Mouse (Mus musculus) testis, adult 2 months (tissue): ENCODE measurements at regions not wholly inside any gene's neighbourhood (a gene's known extent, or its start where the extent isn't known, plus 50 kb on each side); places are given as distances from the start of the nearest gene placed in this dataset.

Experiments
- CTCF ChIP-seq: fragments of 200-500 bp; IDR thresholded peaks from 2 replicates; pipeline ENCODE4 v1.5.1; 2012; ENCODE audit warnings: low read depth, mild to moderate bottlenecking, inconsistent platforms, low read length, moderate library complexity; ENCODE audit not compliant: control insufficient read depth, insufficient read depth, insufficient replicate concordance
- POLR2A ChIP-seq: fragments of 200-500 bp; IDR thresholded peaks from 2 replicates; pipeline ENCODE4 v1.6.1; 2012; ENCODE audit warnings: low read depth, mild to moderate bottlenecking, inconsistent platforms, low read length, moderate library complexity; ENCODE audit not compliant: control insufficient read depth

DNA sequence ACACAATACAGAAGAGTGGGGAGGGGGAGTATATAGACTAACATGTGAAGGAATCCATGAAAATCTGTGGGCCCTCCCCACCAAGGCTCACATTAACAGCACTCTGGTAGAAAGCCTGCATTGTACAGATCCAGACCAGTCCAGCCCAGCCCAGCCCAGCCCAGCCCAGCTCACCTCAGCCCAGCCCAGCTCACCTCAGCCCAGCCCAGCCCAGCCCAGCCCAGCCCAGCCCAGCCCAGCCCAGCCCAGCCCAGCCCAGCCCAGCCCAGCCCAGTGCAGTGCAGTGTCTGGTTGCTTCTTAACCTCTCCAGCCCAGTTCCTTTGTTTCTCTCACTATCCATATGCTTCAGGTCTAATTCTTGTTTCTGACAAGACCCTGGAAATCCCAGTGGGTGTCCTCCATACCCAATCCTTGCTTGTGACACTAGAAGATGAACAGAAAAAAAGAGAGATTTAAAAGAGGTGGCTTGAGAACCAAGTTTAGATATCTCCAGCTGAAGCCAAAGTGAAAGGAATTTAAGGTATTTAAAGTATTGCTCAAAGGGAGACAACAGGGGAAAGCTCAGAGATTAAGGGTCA, 366.5 kb downstream of the Adam3 start:
- TF ChIP-seq CTCF (no peak), POLR2A (no peak)
